Mouse (Mus musculus): ENCODE measurements around the gene Mapkapk3.

Gene Mapkapk3

GRCm38 (mm10) chr9:107312811-107313584 is 23.3 kb upstream of the Mapkapk3 start:
- POLR2A ChIA-PET = interaction anchor here in 2 of 4 experiments (0.5 to 1.0 kb wide), 5 partner anchors 14 to 407 kb away, joined by 3 to 4 read pairs (median 3); partner anchors contain the start of gene Mapkapk3 (in 1 of the 2)
- CTCF ChIA-PET = interaction anchor here in 1 of 4 experiments (0.7 to 0.9 kb wide), 2 partner anchors 21 to 77 kb away, joined by 4 to 5 read pairs; no protein-coding TSS in a partner anchor

GRCm38 (mm10) chr9:107309600-107309999 is 19.9 kb upstream of the Mapkapk3 start:
- ChIA-PET POLR2A (interaction anchor here in 1 of 4 experiments (0.8 to 3.5 kb wide), 2 partner anchors 10 to 13 kb away, joined by 3 to 10 read pairs; no protein-coding TSS in a partner anchor), CTCF (no interaction called here)

GRCm38 (mm10) chr9:107309171-107309570 is 19.5 kb upstream of the Mapkapk3 start:
- CTCF ChIA-PET = no interaction called here
- POLR2A ChIA-PET = interaction anchor here in 2 of 4 experiments (1.1 to 3.5 kb wide), 5 partner anchors 11 to 135 kb away, joined by 3 to 10 read pairs (median 4); partner anchors contain the start of gene Cish (in 1 of the 2)

- CTCF ChIA-PET = no interaction called here
- POLR2A ChIA-PET = interaction anchor here in 2 of 4 experiments (1.1 to 3.5 kb wide), 5 partner anchors 12 to 136 kb away, joined by 3 to 10 read pairs (median 4); partner anchors contain the start of gene Cish (in 1 of the 2)
Measured at GRCm38 (mm10) chr9:107308346-107309000, 18.8 kb upstream of the Mapkapk3 start.

- POLR2A ChIA-PET = interaction anchor here in 3 of 4 experiments (1.3 to 3.5 kb wide), 5 partner anchors 11 to 17 kb away, joined by 3 to 10 read pairs (median 4); partner anchors contain the start of gene Cish (in 1 of the 3)
- CTCF ChIA-PET = interaction anchor here in 1 of 4 experiments (1.1 kb wide), 1 partner anchor 67 kb away, joined by 4 read pairs; no protein-coding TSS in a partner anchor
Measured at GRCm38 (mm10) chr9:107307886-107308285, 18.2 kb upstream of the Mapkapk3 start.

GRCm38 (mm10) chr9:107307099-107307872 is 17.6 kb upstream of the Mapkapk3 start:
- ChIA-PET POLR2A (interaction anchor here in 3 of 4 experiments (0.7 to 3.5 kb wide), 5 partner anchors 11 to 148 kb away, joined by 3 to 10 read pairs (median 7); partner anchors contain the start of gene Cish (in 1 of the 3)), CTCF (interaction anchor here in 2 of 4 experiments (0.6 to 1.1 kb wide), 2 partner anchors 68 to 180 kb away, joined by 4 read pairs; no protein-coding TSS in a partner anchor)

- ChIA-PET POLR2A (interaction anchor here in 2 of 4 experiments (0.7 to 1.4 kb wide), 4 partner anchors 10 to 147 kb away, joined by 3 to 7 read pairs (median 4); no protein-coding TSS in a partner anchor), CTCF (interaction anchor here in 1 of 4 experiments (1.1 kb wide), 1 partner anchor 68 kb away, joined by 4 read pairs; no protein-coding TSS in a partner anchor)
Measured at GRCm38 (mm10) chr9:107306673-107307072, 17.0 kb upstream of the Mapkapk3 start.

- CTCF ChIA-PET = no interaction called here
- POLR2A ChIA-PET = interaction anchor here in 3 of 4 experiments (0.6 to 1.4 kb wide), 5 partner anchors 8 to 236 kb away, joined by 3 to 4 read pairs (median 4); partner anchors contain the start of genes Cyb561d2 (in 1 of the 3) and Nprl2 (in 1 of the 3)
Measured at GRCm38 (mm10) chr9:107305601-107306542, 16.2 kb upstream of the Mapkapk3 start.

GRCm38 (mm10) chr9:107305012-107305411 is 15.3 kb upstream of the Mapkapk3 start:
- CTCF ChIA-PET = no interaction called here

GRCm38 (mm10) chr9:107304383-107304782 is 14.7 kb upstream of the Mapkapk3 start:
- CTCF ChIA-PET = no interaction called here
- POLR2A ChIA-PET = interaction anchor here in 1 of 4 experiments (0.6 to 0.7 kb wide), 2 partner anchors 69 to 238 kb away, joined by 3 to 4 read pairs; partner anchors contain the start of genes Cyb561d2 and Nprl2

More at GRCm38 (mm10) chr9:107305012-107305411, 15.3 kb upstream of the Mapkapk3 start:
- POLR2A ChIA-PET = interaction anchor here in 1 of 4 experiments (0.7 kb wide), 1 partner anchor 237 kb away, joined by 4 read pairs; the partner anchor contains the start of genes Cyb561d2 and Nprl2

- ChIA-PET CTCF (no interaction called here), POLR2A (interaction anchor here in 1 of 4 experiments (0.6 kb wide), 1 partner anchor 69 kb away, joined by 3 read pairs; no protein-coding TSS in a partner anchor)
Measured at GRCm38 (mm10) chr9:107303900-107304299, 14.2 kb upstream of the Mapkapk3 start.

GRCm38 (mm10) chr9:107303121-107303820 is 13.6 kb upstream of the Mapkapk3 start:
- ChIA-PET POLR2A (interaction anchor here in 2 of 4 experiments (0.6 to 1.0 kb wide), 3 partner anchors 26 to 70 kb away, joined by 3 read pairs; partner anchors contain the start of gene 6430571L13Rik (in 1 of the 2)), CTCF (interaction anchor here in 1 of 4 experiments (1.1 kb wide), 1 partner anchor 71 kb away, joined by 3 read pairs; no protein-coding TSS in a partner anchor)

- ChIA-PET CTCF (interaction anchor here in 1 of 4 experiments (1.1 kb wide), 1 partner anchor 71 kb away, joined by 3 read pairs; no protein-coding TSS in a partner anchor), POLR2A (interaction anchor here in 1 of 4 experiments (0.7 to 1.0 kb wide), 3 partner anchors 27 to 38 kb away, joined by 3 read pairs; partner anchors contain the start of gene 6430571L13Rik)
Measured at GRCm38 (mm10) chr9:107302592-107302991, 12.9 kb upstream of the Mapkapk3 start.

GRCm38 (mm10) chr9:107301554-107302331 is 12.1 kb upstream of the Mapkapk3 start:
- POLR2A ChIA-PET = interaction anchor here in 3 of 4 experiments (0.6 to 1.0 kb wide), 3 partner anchors 12 to 56 kb away, joined by 3 to 4 read pairs (median 3); partner anchors contain the start of gene Mapkapk3 (in 1 of the 3)
- CTCF ChIA-PET = interaction anchor here in 2 of 4 experiments (0.6 to 1.1 kb wide), 2 partner anchors 17 to 72 kb away, joined by 3 to 4 read pairs; no protein-coding TSS in a partner anchor
